Mouse (Mus musculus) gastrocnemius, postnatal 25 days (tissue): Measurements from ENCODE around the gene Mast2. TPM values are rescaled to one million over a fixed set of nuclear protein-coding genes. Genes with fewer than 3 reads are reported as not detected.

ENCODE experiments used
- DNase-seq: peaks from one replicate; pipeline ENCODE4 v3.0.0; 2022
- total RNA-seq, 2 experiments: library from RNA; stranded (reverse); gene quantifications; 1 replicate in 1 of 2; 2 replicates in 1 of 2; pipeline ENCODE4 v1.2.3; 2021

The Mast2 gene
- total RNA-seq, 2 experiments from 2014 or later = 76.6 to 83.8 TPM

DNA sequence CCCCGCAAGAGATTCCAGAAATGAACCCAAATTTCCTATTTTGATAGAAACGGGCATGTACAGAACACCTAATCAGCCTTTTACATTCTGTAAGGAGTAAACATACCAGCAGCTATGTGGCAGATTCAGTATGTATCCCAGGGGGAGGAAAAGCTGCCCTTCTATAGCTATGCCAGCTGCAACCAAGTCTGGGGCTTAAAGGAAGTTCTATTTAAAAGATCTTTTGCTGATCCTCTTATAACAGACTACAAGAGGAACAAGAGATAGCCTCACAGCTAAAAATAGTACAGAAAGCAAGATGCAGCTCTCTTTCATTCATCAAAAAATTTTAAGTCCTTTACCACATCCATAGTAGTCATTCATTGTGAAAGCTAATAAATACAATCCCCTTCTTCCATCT lies 57.3 kb downstream of the Mast2 start:
- no peak for DNase-seq

DNA sequence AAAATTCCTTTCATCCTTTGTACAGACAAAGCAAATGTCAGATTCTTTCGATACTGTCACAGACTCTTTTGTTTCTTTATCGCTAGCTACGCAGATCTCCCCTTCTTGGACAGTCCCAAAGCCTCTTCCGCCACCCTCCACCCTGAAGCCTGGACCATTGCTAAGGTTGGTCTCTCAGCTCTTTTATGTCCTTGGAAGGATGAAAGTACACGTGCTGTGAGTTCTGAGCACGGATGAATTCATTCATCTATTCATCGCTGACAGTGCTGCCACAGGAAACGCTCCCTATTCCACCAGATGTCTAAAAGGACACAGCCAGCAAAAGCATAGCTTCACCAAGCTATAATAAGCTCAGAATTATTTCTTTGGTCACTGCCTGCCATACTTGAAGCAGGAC lies 58.0 kb downstream of the Mast2 start:
- no peak for DNase-seq

DNA sequence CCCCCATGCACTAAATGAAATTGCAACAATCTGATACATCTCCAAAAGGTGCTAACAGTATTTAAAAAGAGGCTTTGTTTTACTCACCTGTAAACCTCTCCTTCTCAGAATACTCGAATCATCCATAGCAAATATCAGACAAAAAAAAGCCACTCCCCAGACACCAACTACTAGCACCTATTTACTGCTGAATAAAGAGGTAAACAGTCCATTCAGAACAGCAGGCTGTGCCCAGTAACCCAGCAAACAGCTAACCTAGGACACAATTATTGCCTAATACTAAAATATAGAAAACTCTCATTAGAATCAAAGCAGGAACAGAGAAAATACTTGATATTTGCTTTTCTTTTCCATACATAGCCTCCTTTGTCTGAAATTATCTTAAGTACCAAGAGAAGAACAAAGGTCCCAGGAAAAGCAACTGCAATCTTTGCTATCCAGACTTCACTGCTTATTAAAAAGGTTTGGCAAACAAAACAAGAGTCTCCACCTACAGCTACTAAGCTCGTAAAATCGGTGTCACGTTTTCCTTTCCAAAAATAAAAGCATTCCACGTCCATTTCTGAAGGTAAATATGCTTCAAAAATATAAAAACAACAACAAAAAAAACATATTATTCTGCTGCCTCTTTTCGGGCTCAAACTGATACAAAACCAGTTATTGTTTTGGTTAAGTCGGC lies 58.6 kb downstream of the Mast2 start:
- no peak for DNase-seq

DNA sequence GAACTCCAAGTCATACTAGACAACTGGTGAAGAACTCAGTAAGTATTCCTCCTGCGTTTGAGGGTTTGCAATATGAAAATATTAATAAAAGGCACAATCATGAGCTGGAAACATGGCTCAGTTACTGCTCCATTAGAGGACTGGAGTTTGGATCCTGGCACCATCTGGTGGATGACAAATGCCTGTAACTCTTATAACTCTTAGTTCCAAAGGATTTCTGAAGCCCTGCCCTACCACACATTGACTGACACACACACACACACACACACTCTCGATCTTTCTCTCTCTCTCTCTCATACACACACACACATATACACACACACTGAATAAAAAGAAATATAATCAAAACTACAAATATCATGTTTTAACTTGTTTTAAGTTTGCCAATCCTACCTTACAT lies 60.1 kb downstream of the Mast2 start:
- no peak for DNase-seq

DNA sequence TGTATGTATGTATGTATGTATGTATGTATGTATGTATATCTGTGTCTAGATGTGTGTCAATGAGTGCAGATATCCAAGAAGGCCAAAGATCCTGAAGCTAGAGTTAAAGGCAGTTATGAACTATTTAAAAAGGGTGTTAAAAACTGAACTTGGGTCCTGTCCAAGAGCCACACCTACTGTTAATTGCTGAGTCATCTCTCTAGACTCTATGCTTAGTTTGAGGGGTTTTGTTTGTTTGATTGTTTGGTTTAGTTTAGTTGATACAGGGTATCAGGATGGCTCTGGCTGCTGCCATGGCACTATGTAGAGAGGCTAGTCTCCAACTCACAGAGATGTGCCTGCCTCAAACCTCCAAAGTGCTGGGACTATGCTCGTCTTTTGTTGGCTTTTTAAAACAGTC lies 61.3 kb downstream of the Mast2 start:
- no peak for DNase-seq

DNA sequence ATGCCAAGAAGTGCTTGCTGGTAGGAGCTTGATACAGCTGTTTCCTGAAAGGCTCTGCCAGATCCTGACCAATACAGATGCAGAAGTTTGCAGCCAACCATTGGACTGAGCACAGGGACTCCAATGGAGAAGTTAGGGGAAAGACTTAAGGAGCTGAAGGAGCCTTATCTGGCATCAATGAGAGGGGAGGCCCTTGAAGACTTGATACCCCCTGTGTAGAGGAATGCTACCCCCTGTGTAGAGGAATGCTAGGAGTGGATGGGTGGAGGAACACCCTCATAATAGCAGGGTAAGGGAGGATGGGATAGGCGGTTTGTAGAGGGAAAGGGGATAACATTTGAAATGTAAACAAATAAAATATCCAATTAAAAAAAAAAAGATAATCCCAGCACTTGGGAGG lies 65.9 kb downstream of the Mast2 start:
- DNase-seq = no peak

DNA sequence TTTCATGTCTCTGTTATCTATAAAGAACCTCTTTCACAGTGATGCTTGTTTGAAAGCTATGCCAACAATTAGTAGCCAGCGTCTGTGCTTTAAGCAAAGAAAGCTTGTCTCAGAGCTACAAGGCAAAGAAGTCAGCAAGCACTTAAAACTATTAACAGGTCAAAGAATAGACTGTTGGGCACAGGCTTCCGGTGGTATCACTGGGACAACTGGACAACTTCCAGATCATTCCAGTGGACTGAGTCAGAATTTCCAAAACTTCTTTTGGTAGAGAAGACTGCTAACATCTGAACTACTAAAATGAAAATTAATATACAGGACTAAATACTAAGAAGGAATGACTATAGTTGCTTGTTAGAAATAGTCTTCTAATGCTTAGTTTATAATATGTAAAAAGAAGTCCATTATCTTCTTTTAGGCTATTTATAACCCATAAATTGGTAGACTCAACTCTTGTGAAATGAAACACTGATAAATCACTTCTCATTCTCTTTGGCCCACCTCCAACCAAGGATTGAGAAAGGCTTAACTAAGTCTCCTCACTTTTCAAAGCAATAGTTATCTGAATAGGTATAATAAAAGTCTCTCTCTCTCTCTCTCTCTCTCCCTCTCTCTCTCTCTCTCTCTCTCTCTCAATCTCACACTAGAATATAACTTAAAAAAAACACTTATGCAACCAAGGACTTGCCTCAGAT lies 85.9 kb downstream of the Mast2 start:
- DNase-seq = no peak

DNA sequence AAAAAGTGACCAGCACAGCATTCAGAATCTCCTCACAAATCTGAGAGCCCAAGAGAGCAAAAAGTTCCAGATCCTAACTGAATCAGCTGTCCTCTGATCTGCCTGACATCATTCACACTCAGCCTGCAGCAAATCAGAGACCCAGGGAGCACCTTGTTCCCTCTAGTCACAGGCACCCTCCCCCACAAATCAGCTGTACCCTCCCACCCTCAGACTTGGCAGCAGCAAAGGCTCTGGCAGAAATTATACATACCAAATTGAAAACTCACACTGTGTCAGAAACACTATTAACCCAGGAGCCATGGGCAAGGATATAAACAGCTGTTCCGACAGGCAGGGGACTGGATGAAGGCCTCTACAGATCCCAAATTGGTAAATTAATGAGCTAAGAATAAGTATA lies 92.3 kb downstream of the Mast2 start:
- DNase-seq = peak; percentile 84

DNA sequence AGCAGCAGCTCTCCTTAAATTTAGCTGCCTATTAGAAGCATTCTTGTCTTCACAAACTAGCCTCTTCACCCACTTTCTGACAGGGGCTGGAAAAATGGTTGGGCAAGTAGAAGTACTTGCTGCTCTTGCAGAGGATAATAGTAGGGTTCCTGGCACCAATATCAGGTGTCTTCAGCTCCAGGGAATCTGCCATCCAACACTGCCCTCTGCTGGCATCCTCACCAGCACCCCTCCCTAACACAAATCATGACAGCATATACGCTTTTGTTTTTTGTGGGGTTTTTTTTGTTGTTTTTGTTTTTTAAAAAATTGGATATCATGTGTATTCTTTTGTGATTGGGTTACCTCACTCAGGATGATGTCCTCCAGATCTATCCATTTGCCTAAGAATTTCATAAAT lies 105.9 kb downstream of the Mast2 start:
- DNase-seq = no peak

DNA sequence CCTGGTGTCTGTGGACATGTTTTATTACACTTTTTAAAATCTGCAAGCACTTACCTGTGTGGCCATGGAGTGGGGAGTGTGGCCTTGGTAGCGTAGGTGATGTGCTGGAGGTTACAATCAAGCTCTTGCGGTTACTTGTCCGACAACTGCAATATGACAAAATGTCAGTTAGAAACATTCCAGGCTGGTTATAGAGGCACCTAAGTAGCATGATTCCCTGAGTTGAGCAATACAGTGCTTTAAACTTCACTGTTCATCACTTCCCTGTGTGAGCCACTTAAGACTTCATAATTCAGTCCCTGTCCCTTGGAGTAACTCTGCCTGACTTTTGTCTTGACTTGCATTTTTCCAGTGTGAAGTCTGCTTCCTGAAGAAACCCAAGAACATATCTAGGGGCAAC lies 111.1 kb downstream of the Mast2 start:
- DNase-seq = no peak

DNA sequence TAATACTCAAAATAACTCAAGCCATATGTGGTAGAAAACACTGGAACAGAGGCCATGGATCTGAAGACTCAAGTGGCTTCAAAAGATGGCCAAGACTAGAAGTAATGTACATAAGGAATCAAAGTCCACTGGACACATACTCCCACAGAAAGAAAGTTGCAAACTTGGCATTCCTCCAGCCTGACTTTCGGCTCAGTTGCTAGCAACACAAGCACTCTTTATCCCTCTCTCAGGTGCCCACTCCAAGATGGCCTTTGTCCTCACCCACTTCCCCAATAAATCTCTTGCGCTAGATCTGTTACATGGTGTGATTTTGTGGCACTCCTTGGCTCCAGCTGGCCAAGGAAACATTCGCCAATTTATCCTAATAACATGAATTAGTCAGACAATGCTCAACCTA lies 111.5 kb downstream of the Mast2 start:
- DNase-seq = no peak

DNA sequence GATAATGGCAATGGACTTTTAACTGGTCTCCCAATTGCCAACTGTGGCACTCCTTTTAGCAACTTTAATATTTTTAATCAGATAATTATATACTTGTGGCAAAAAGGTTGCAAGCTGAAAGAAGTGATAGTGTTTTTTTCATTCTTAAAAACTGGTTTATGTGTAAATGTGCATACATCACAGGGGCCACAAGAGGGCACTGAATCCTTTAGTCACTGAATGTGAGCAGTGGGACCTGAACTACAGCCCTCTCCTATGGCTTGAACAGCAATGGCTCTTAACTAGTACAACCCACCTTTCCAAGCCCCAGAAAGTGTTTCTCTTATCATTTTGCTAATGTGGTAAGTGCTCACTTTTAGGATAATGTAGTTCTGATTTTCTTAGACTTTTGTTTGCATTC lies 121.9 kb downstream of the Mast2 start:
- no peak for DNase-seq

DNA sequence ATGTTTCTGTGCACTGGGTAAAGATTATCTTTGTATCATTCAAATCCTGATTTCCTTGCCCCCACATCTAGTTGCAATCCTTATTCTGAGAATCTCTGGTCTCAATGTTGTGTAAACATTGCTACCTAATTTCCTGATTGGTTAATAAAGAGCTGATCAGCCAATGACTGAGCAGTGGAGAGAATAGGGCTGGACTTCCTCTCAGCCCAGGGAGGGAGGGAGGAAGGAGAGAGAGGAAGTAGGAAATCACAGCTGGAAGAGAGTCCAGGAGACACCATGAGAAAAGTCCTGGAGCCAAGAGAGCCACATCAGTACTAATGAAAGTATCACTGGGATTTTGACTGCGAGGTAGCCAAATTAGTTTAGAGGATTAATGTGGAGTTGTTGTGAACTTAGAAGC lies 127.7 kb downstream of the Mast2 start:
- DNase-seq = no peak

DNA sequence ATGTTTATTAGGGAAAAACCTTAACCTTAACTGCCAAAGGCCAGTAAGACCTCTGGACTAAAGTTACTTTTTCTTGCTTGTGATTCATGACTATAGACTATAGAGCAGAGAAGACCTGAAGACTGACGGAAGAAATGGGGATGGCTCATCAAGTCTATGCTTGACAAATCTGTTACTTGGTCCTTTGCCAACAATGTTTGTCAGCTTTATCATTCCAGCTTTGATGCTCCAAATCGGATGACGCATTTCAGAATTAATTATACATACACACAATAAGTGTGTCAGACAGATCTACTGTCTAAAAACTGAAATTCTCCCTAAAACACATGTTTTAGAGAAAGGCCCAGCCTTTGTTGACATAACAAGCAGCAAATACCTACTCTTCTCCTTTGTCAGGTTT lies 134.7 kb downstream of the Mast2 start:
- DNase-seq = no peak

DNA sequence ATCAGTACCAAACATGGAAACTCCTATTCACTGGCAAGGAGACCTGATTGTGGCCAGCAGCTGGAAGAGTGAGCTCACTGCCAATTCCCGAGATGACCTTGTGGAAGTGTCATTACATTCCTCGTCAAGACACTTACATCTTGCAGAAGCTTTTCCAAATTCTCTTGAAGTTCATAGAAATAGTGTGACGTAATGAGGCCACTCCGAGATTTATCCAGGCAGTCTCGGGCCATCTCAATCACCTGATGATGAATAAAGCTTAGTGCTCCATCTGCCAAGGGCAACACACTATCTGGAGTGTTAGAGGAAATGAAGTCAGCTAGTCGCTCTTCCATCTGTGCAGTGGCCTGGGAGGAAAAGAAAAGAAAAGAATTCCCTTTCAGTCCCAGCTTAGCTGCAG lies 141.9 kb downstream of the Mast2 start:
- DNase-seq = no peak

DNA sequence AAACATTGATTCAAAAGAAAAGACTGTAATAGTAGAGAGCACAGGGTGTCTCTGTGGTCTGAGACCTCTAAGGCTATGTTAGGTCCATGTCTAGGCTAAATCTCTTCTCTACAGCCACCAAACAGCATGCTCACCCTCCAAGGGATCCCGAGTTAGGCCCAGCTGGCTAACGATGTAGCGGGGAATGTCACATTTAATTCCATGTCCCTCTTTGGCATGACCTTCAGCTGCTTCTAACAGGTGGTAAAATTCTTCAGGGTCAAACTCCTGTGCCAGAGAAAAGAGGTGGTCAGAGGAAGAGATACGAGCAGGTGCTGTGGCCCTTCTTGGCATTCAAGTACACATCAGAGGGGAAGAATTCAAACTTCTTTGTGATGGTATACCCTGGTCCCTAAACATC lies 146.4 kb downstream of the Mast2 start:
- DNase-seq = no peak

DNA sequence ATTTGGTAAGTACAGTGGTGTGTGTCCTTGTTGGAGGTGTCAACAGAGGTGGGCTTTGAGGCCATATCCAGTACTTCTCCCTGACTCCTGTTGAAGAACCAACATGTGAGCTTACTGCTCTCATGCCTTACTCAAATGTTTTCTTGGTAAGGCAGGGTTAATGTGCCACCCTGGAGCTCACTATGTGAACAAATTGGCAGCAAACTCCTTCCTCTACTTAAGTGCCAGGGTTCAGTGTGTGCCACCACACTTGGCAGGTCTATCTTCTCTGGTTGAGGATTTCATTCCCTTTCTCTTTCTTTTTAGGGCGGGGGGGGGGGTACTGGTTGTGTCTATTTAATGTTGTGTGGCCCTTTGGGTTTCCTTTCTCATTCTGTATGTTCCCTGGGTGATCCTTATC lies 159.4 kb downstream of the Mast2 start:
- DNase-seq = no peak

DNA sequence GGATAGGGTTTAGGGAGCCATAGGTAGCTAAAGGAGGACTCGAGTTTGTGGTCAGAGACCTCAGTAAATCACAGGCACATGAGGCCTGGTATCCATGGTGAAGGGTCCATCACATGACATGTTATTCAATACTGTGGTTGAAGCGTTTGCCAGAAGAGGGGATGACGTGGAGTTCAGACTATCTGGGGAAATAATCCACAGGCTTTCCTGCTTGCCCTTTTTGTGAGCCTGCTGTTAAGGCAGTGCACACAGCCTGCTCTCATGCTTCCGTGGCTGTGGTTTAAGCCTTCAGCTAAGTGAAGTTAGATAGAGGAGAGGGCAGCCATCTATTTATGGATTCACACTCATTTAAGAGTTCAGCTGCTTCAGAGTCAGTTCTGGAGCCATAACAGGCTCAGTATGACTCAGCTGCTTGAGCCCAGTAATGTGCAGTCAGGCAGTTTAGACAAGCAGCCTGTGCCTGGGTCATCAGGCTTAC lies 163.1 kb downstream of the Mast2 start:
- DNase-seq = peak; percentile 43

DNA sequence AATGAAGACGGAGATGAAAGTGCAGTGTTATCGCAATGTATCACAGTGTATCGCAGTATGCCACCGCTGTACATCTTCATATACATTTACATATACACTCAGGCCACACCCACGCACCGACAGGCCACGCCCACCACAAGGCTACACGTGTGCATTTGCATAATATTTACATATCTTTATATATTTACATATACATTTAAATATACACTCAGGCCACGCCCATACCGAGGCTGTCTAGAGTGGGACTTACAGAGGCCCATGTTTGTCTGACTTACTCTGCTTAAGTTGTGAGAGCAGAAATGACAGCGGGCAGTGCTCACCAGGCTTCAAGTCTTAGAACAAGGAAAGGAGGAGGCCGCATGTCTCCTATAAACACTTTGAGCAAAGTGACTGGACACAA lies 170.7 kb downstream of the Mast2 start:
- DNase-seq = no peak

DNA sequence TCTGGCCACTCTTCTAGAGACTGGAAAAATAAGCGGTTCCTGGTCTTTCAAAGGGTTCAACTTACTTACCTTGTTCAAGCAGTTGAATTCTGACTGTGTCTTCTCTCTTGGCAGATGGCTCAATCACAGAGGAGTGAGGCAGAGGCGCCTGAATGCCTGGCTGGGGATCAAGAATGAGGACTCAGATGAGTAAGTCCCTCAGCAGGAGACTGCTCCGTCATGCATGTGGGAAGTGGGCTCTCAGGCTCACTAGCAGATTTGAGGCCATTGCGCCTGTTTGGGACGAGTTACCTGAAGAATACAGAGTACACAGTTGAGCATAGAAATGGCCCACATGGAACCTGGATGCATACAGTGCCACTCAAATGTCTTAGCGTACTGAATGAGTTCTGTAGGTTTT lies 172.4 kb downstream of the Mast2 start:
- no peak for DNase-seq

DNA sequence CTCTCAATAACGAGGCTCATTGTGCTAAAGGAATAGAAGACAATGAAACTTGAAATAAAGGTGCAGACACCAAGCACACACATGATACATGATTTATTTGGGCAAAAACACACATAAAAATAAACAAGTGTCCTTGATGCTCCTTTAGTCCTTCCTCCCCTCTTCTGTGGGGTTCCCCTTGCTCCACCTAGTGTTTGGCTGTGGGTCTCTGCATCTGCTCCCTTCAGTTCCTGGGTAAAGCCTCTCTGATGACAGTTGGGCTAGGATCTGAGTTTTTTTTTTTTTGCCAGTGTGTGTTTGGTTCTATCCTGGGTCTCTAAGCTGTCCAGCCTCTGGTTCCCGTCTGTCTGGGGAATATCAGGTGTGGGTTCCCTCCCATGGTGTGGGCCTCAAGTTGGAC lies 181.8 kb downstream of the Mast2 start:
- no peak for DNase-seq

DNA sequence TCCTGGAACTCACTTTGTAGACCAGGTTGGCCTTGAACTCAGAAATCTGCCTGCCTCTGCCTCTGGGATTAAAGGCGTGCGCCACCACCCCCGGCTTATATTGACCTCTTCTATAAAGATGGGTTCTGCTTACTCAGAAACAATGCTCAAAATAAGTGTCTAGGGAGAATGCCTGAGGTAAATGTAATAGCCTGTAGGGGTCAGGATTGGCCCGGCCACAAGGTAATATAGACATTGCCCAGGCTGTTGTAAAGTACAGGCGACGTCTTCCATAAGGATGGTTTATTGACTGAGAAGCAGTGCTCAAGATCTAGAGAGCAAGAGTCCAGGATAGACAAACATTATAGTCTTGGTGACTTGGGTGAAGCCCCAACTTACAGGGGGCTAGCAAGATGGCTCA lies 195.8 kb downstream of the Mast2 start:
- no peak for DNase-seq
